Mouse (Mus musculus): ENCODE measurements at regions not wholly inside any gene's neighbourhood (a gene's known extent, or its start where the extent isn't known, plus 50 kb on each side); places are given as distances from the start of the nearest gene placed in this dataset.

GRCm38 (mm10) chr10:21702134-21702533 is 109.2 kb downstream of the 1700020N01Rik start:
- no peak for TF ChIP-seq SMC3 (IDR thresholded peaks at IDR 0.05; ENCODE audit: low read depth, low read length)
- TF ChIP-seq POLR2A (IDR thresholded peaks at IDR 0.05; ENCODE audit: low read depth, low read length) = no peak
- TF ChIP-seq CTCF (conservative IDR thresholded peaks at IDR 0.05 in 1 of 2, IDR thresholded peaks at IDR 0.05 in 1 of 2; ENCODE audit: low read depth in 2 of 2, low read length in 2 of 2) = no peak
- no peak for TF ChIP-seq UBTF (IDR thresholded peaks at IDR 0.05; ENCODE audit: low read depth, low read length)
- no peak for TF ChIP-seq MAX (IDR thresholded peaks at IDR 0.05; ENCODE audit: low read length)
- TF ChIP-seq MAFK (IDR thresholded peaks at IDR 0.05; ENCODE audit: insufficient replicate concordance, low read length) = no peak
- TF ChIP-seq CHD1 (IDR thresholded peaks at IDR 0.05; ENCODE audit: low read depth, low read length) = no peak
- TF ChIP-seq NELFE (IDR thresholded peaks at IDR 0.05; ENCODE audit: low read depth, low read length) = no peak
- TF ChIP-seq TBP (conservative IDR thresholded peaks at IDR 0.05; ENCODE audit: low read depth, low read length) = no peak
- TF ChIP-seq USF1 (IDR thresholded peaks at IDR 0.05; ENCODE audit: low read depth, low read length) = no peak

All from CH12.LX (cell line).